Mouse (Mus musculus) heart, postnatal 10 days (tissue): ENCODE measurements around the gene C1qtnf6. TPM values are rescaled to one million over a fixed set of nuclear protein-coding genes. Genes with fewer than 3 reads are reported as not detected.

ENCODE experiments used
- DNase-seq, 2 experiments: peaks; one replicate each; pipeline ENCODE4 v3.0.0; 2021
- intact Hi-C: fragments of 180-260 bp; cut with DNase I; formaldehyde crosslinking; loops from one replicate; pipeline ENCODE4 v1.15.1; 2025
- total RNA-seq, 2 experiments: library from RNA; stranded (reverse); gene quantifications; 2 replicates each; pipeline ENCODE4 v1.2.3; 2021

C1qtnf6 gene
- 10 to 100 TPM; 89.5 to 98.7 TPM for total RNA-seq

- DNase-seq: peak; percentile 88
- intact Hi-C loops: loop anchor here (5.0 kb wide), 1 partner anchor 354 kb away; no protein-coding TSS in a partner anchor
Measured at GRCm38 (mm10) chr15:78530671-78531450, at the start of gene C1qtnf6. TSS of gene C1qtnf6 (minus strand) at chr15:78531416.

DNA sequence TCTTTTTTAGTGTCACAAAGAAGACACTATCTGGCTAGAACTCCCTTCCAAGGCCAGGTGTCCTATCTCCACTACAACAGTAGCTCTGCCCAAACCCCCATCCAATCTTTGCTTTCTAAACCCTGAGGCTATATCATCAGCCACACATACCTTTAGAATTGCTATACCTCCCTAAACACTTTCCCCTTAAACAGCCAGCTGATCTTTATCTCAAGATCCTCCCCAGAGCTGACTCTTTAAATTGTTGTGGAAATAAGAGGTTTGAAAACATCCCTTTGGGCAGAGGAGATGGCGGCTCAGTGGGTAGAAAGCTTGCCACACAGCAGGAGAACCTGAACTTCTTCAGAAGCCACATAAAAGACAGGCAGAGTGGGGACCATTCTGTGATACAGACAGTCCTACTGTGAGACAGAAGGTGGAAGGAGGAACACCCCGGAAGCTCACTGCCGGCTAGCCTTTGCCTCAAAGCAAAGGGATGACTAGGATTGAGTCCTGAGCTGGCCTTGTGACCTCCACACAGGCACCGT, 45.1 kb upstream of the C1qtnf6 start:
- intact Hi-C loops: no loop called here
- DNase-seq: no peak

- intact Hi-C loops: no loop called here
- no peak for DNase-seq
Measured at GRCm38 (mm10) chr15:78572658-78573397, 41.6 kb upstream of the C1qtnf6 start, which contains the start of gene Rac2. TSS of gene Rac2 (minus strand) at chr15:78572783.

DNA sequence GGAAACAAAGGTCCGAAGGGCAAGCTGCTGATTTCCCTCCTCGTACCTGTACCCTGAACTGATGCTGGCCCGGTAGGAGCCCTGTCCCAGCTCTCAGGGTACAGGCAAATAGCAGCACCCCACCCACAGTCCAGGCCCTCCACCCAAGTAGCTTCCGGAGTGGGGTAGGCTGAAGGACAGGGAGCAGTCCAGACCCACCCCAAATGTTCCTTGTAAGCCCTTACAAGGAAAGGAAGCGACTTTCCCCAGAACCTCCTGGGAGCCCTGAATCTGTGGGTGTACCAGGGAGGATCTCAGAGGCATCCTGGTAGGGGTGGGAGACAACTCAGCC, 41.0 kb upstream of the C1qtnf6 start:
- DNase-seq: no peak
- intact Hi-C loops: no loop called here

DNA sequence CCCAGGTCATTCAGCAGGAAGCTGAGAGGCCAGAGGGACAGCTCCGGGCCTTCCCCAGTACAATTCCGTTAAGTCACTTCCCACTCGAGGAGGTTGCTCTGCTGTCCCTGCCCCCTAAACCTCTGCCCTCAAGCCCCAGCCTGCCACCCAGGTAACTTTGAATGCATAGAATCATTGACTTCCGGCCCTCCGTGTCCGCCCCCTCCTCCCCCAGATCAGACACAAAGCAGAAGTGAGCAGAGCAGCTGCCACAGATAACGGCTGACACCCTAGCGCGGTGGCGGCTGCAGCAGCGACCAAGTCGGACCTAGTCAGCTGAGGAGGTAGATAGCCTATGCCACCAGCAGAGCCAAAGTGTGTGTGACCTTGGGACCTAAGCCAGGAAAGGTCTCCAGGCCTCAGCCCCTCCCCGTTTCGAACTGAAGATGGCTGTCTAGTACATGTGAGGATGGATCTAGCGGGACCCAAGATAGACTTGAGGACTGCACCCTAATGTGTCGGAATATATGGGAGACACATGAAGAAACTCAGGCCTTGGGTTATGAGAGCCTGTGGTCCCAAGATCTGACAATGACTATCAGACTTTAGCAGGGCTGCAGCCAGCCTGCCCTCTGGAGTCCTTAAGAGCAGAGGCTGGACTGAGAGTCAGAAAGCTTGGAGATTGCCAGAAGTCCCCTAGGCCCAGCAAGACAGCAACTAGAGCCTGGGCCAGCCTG, 40.5 kb upstream of the C1qtnf6 start:
- DNase-seq: peak; percentile 42 to 52
- intact Hi-C loops: no loop called here

DNA sequence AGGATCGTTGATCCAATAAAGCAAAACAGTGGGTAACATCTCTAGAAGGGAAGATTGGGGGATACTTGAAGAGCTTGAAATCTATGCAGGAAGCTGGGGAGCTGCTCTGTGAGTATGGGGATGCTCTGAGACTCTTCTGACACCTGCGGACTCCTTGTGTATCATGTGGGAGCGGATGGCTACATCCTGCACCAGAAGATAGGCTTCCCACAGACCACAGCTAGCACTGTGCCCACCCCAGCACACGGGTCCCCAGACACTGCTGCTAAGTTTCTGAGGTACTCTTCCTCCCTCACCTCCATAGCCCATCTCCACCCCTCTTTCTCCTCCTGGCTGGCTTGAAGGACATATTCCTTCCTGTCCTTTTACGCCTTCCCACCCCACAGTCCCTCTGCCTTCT, 39.0 kb upstream of the C1qtnf6 start:
- no peak for DNase-seq
- intact Hi-C loops: no loop called here

DNA sequence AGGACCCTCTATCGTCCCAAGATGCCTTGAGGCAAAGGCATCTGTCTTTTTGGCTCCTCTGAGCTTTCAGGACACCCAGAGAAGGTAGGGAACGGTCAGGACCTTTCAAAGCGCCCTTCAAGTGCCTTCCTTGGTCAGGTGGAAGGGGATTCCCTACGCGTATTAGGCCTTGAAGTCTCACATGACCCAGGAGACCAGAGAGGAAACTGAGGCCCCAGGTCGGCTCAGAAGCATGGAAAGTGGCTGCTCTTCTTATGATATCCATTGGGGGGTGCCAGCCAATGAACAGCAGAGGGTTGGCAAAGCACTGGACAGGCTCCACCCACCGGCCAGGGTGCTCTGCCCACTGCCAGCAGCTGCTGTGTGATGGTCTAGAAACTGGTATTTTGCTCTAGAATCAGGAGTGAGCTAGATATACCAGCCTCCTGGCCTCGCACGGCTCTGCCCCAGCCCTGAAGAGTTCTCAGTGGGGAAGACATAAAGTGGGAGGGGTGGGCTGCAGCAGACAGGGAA, 36.4 kb upstream of the C1qtnf6 start:
- DNase-seq: no peak
- intact Hi-C loops: no loop called here

DNA sequence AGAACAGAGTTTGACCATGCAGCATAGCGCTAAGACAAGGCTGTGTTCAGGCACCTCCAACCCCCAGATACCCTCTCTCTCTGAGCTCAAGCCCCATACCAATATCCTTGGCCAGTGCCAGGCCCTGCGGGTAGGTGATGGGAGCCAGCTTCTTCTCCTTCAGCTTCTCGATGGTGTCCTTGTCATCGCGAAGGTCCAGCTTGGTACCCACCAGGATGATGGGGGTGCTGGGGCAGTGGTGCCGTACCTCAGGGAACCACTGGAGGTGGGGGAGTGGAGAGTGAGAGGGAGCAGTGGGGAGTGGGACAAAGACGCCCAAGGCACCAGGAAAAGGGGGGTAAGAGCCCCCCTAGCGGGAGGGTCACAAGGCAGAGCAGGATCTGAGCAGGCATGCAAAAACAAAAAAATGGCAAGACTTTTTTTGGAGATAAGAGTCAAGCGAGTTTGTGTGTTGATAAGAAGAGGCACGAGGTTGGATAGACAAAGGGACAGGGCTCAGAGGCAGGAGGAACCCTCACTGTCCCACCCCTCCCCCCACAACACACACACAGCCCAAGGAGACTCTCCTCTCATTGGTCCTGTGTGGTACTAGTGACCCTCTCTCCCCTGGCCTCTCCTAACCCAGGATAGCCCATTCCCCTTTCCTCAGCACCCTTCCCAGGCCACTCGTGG, 33.7 kb upstream of the C1qtnf6 start:
- intact Hi-C loops: no loop called here
- DNase-seq: no peak

GRCm38 (mm10) chr15:78563937-78564336, 32.7 kb upstream of the C1qtnf6 start:
- no peak for DNase-seq
- intact Hi-C loops: no loop called here

GRCm38 (mm10) chr15:78563344-78563743, 32.1 kb upstream of the C1qtnf6 start:
- intact Hi-C loops: no loop called here

DNA sequence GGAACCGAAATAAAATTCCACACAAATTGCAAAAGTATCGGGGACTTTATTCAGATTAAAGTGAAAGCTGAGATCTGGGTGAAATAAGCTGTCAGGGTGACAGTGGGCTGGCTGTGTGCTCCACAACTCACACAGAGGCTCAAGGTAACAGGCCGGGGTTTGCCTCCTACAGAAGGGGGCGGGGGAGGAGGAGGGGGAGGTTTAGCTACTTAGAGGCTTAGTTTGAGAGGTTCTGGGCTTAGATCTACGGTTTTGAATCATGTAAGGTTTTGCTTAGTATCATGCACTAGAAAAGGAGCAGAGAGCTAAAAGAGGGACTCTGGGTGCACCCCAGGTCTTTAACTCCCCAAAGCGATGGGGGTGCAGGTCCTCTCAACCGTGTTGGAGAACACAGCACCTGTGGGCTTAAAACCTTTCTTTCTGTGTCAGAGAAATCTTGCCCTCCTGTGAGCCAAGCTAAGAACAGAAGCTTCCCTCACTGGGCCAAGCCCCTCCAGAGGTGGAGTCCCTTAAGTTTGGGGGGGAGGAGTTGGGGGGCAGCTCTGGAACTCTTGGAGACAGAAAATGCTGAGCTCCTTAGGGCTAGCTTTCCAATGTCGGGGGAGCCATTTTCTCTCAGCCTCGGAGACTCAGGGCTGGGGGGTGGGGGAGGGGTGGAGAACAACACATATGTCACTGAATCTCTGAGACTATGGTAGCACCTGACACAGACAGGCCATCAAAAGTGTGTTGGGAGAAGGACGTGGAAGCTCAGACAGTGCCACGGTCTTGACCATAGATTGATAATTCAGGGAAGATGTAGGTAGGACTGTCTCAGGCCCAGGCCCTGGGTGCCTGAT, 28.1 kb upstream of the C1qtnf6 start:
- intact Hi-C loops: no loop called here
- DNase-seq: no peak

More at GRCm38 (mm10) chr15:78563344-78563743, 32.1 kb upstream of the C1qtnf6 start:
- no peak for DNase-seq

GRCm38 (mm10) chr15:78557693-78558535, 26.7 kb upstream of the C1qtnf6 start:
- intact Hi-C loops: no loop called here
- no peak for DNase-seq

GRCm38 (mm10) chr15:78554545-78555313, 23.5 kb upstream of the C1qtnf6 start:
- intact Hi-C loops: no loop called here
- DNase-seq: peak in 1 of 2 experiments; percentile 29

DNA sequence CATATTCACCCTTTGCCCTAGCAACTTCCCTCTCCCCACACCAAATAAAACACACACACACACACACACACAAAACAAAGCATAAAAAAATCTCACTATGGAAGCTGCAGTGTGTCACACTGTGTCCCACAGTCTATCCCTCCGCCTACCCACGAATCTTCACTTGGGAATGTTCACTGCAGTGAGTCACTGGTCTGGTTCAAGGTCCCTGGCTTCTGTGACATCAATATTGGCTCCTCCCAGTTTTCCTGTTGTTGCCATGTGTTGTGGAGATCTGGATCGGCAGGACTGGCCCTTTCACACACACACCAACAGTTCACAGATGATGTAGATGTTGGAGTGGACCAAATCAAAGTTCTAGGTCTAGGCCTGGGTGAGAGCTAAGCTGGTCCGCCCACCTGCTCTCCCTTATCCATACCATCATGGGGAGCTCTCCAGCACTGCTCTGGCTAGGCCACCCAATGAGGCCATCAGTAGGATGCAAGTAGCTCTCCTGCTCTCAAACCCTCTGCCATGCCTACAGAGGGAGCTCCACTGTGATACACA, 18.0 kb upstream of the C1qtnf6 start:
- DNase-seq: no peak
- intact Hi-C loops: no loop called here

DNA sequence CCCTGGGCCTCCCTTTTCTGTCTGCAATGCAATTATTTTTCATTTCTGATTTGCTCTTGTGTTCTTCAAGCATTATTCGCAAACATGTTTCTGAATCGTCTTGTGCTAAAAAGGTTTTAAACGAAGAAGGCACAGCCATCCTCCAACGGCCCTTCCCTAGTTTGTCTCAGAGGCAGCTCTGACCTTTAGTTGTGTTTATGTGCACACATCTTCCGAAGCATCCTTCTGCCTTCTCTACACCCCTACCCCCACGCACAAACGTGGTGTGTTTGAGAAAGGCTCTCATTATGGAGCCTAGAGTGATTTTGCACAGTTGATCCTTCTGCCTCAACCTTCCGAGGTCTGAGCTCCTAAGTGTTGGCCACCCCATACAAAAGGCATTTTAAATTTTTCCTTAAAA, 17.5 kb upstream of the C1qtnf6 start:
- intact Hi-C loops: no loop called here
- no peak for DNase-seq

- intact Hi-C loops: no loop called here
- no peak for DNase-seq
Measured at GRCm38 (mm10) chr15:78548336-78548665, 17.1 kb upstream of the C1qtnf6 start.
